Mouse (Mus musculus) thymus, postnatal 10 days (tissue): ENCODE measurements at regions not wholly inside any gene's neighbourhood (a gene's known extent, or its start where the extent isn't known, plus 50 kb on each side); places are given as distances from the start of the nearest gene placed in this dataset.
"Not testable (repeated sequence)": the region's sequence is repeated elsewhere in the genome, so short reads cannot be mapped to it uniquely, and the experiment has no call there.

Source experiments
- DNase-seq, 2 experiments: peaks; one replicate each; pipeline ENCODE4 v3.0.0; 2021; ENCODE audit warnings: low spot score in 2 of 2

DNA sequence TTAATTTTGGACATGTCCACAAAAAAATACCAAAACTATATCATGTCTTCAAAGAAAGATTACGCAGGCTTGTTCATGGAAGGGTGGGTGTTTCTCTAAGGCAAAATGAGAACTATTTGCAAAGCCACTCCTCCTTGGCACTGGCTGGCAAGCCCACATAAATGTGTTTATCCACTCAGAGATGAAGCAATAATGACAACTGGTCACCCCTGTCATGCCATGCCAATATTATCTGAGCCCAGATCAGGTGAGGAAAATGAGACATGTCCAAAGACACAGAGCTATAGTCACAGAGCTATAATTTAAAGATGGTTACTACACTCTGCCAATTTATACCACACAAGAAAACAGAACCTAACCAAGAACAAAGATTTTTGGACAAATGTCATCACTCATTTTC, 227.0 kb upstream of the Zfp703 start:
- DNase-seq: no peak

GRCm38 (mm10) chr8:26751651-26752050, 225.5 kb upstream of the Zfp703 start:
- DNase-seq: no peak

GRCm38 (mm10) chr8:26756452-26756851, 220.7 kb upstream of the Zfp703 start:
- no peak for DNase-seq

DNA sequence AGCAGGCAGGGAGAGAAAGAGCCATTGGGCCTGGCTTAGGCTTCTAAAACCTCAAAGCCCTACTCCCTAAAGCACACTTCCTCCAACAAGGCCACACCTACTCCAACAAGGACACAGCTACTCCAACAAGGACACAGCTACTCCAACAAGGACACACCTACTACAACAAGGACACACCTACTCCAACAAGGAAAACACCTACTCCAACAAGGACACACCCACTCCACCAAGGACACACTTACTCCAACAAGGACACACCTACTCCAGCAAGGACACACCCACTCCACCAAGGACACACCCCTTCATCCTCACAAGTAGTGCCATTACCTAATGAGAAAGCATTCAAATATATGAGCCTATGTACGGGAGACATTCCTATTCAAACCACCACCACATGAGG, 216.4 kb upstream of the Zfp703 start:
- no peak for DNase-seq

GRCm38 (mm10) chr8:26762942-26763778, 214.0 kb upstream of the Zfp703 start:
- DNase-seq: no peak

DNA sequence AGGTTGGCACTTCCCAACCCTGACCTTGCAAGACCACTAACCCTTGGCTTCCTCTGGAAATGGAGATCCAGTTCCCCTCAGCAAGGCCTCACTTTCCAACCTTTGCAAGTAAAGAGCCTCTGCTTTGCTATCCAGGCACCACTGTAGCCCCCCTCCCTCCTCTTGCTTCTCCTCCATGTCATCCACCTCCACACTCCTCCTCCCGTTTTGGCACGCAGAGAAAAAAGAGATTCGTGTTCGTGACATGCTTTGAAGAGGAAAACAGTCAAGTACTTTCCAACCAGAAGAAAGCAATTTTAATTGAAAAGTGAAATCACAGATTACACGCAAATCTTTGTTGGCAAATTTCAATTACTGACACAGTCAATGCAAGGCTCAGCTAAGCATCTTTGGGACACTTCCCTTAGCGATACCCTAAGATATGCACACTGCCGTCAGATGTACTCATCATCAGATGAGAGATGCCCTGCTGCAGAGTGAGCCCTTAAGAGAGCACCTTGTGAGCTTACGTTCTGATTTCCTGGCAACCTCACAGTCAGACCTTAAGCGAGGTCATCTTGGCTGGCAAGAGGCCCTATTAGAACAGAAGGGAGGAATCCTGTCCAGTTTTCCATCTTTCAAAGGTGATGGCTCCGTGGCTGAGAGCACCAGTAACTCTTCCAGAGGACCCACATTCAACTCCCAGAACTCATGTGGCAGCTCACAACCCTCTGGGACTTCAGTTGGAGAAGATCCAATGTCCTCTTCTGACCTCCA, 208.5 kb upstream of the Zfp703 start:
- DNase-seq: no peak

- no peak for DNase-seq
Observed at GRCm38 (mm10) chr8:26770424-26770886, 206.7 kb upstream of the Zfp703 start.

DNA sequence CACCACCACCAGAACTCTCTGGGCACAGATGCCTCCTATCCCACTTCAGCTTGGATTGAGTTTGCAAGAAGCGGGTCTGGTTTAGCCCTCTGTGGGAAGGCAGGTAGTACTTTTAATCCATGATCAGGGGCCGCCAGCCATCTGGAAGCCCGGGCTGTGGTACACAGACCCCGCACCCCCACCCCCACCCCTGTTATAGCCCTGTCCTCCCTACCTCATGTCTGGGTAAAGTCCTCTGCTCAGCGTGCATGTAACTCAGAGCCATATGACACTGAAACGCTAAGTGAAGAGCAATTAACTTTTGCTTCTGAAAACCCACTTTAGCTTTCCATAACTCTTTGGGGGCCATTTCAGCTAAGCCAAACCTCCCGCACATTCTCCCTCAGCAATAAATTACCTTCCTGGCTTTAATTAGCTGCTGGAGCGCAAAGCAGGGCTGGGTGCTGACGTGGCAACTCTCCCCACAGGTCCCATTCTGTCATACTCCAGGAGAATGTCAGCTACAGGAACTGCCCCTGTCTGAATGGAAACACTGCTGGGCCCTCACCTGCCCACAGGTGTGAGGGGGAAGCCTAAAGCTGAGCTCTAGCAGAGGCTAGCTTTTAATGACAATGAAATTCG, 198.1 kb upstream of the Zfp703 start:
- DNase-seq: no peak

DNA sequence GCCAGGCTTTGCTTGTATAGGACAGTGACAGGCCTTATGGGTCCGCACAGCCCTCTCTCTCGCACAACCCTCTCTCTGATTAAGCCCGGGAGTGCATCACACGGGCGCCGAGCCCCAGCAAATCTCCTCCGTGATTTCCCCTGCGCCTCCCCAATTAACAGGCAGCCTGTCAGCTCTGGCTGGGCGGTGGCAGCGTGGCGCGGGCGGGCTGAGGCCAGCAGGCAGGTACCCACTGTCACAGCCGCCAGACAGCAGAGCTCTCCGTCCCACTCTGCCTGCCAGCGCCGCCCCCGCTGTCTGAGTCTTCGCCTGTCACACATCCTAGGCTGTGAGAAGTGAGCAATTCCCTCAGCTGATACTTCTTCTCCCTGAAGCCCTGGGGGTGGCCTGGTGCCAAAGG, 196.6 kb upstream of the Zfp703 start:
- no peak for DNase-seq

GRCm38 (mm10) chr8:26782936-26783335, 194.2 kb upstream of the Zfp703 start:
- DNase-seq: not testable (repeated sequence)

DNA sequence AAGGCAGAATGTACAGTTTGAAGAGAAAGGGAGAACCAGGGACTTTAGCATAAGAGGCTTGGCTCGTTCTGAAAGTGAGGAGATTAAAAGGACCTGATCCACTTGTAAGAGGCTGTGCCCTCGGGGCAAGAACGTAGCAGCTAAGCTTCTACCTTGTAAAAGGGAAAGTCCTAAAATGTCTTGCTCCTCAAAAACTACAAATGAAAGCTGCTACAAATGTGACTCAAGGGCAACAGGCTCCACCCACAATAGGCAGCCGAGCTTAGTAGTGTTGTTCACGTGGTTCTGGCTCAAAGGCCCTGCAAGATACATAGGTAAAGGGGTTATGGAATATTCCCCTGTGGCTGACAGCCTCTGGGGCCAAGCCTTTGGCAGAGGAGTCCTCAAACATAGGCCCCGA, 192.7 kb upstream of the Zfp703 start:
- no peak for DNase-seq

DNA sequence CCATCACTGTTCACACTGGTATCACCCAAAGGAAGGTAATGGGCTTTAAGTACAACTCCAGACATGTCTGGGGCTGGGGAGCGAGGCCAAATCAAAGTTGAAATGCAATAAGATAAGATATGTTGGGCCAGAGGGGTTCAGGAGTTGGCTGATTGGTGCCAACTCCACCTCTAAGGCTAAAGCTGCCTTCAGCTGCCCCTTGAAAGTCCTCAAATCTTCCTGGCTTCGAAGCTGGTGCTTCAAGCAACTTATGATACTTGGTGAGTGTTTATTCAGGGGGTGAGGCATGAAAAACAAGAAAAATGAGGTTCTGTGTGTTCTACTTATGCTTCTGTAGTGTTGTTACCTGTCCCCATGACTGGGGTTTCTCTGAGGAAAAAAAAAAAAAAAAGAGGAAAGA, 185.3 kb upstream of the Zfp703 start:
- no peak for DNase-seq

DNA sequence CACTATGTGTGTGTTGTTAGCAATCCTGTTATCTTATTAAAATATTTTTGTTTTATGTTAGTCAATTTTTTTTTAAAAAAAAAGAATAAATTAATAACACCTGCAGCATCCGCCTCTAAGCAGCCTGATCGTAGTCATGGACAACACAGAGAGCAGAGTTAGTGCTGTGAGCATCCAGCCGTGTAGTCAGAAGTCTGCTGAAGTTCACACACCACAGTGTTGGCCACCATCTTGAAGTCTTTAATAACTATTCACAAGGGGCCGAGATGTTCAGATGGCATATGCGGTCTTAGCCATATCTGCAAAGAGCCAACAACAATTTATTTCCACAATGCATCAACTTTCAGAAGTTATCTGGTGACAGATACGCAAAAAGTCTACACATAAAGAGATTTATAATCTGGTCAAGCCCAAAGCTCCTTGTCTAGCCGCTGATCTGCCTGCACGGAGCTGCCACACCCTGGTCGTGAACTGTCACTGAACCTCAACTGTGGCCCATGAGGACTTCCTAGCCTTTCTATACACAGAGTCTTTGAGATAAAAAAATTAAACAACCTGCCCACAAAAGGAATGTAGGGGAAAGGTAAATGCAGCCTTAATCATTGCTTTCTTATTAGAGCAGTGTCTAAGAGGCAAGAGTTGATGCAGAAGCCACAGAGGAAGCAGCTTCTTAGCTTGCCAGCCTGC, 183.4 kb upstream of the Zfp703 start:
- no peak for DNase-seq

DNA sequence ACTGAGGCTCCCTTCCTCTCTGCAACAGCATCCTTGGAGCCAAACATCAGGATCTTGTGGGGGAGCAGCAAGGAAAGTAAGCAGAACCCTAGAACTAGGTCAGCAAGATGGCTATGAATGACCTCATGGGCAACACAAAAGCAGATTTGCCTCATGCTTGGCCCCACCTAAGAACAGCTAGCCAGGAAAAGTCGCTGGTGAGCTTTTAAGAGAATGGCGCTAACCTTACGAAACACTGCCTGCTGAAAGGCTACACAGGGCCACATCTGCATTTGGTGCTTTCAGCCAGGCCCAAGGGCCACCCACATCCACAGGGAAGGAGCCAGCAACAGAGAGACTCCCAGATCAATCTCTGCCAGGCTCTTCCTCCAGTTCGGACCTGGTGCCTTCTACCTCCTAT, 182.7 kb upstream of the Zfp703 start:
- DNase-seq: no peak

- DNase-seq: no peak
Observed at GRCm38 (mm10) chr8:26795616-26796015, 181.5 kb upstream of the Zfp703 start.

DNA sequence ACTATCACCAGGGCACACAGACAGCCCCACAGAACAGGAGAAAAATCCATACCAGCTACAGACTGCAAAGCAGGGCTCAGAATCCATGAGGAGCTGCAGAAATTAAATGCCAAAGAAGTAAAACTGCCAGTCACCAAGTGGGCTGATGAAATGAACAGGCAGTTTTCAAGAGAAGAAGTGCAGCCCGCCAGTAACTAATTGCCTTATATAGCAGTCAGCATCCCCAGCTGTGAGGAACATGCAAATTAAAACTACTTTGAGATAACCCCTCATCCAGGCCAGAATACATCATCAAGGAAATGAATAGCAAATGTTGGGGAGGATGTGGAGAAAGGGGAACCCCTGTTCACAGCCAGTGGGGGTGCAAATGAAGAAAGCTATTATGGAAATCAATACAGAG, 177.3 kb upstream of the Zfp703 start:
- no peak for DNase-seq

GRCm38 (mm10) chr8:26804089-26804488, 173.0 kb upstream of the Zfp703 start:
- no peak for DNase-seq

GRCm38 (mm10) chr8:26804901-26805341, 172.2 kb upstream of the Zfp703 start:
- no peak for DNase-seq

- no peak for DNase-seq
Observed at GRCm38 (mm10) chr8:26805371-26805821, 171.7 kb upstream of the Zfp703 start.

DNA sequence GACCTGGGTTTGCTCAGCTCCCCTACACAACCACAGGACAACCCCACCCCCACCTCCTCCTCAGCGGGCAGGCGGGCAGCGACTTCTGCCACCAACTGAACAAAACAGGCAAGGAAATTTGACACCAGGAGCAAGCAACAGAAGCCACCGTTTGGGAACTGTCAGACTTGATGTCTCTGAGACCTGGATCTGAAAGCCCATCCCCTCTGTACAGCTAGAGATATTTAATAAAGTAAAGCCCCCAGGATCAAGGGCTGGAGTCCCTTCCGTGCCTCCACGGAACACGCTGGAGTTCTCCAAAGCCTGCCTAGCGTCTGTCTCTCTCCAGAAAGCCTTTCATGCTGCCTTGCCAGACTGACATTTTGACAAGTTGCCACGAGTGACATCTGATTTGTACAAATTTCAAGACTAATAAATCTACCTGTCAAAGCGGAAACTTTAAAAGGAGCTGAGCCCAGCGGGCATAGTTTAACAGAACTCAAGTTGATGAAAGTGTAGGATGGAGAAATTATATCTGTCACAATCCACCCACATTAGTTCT, 168.9 kb upstream of the Zfp703 start:
- DNase-seq: no peak

DNA sequence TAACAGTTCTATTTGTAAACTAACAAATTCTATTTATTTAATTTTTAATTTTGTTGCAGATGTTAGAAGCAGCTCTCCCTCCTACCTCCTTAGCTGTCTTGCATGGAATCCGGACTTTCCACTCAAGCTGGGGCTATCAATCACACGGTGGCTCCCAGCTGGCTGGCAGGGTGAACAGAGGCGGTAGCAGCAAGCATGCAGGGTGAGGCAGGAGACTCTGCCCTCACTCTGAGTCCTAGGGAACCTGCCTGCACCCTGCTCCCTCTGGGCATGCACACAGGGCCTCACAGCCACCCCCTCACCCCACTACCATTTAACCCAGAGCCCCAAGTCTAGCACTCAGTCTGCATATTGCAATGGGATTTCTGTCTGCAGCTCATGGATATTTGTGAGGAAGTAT, 168.4 kb upstream of the Zfp703 start:
- DNase-seq: no peak

- DNase-seq: no peak
Observed at GRCm38 (mm10) chr8:26809943-26810342, 167.2 kb upstream of the Zfp703 start.
